Mouse (Mus musculus) heart, adult 8-10 months (tissue): Measurements from ENCODE around the gene Mif4gd. TPM values are rescaled to one million over a fixed set of nuclear protein-coding genes. Genes with fewer than 3 reads are reported as not detected.

Experiments
- DNase-seq: peaks from one replicate; pipeline ENCODE4 v3.0.0; 2022; ENCODE audit warnings: low spot score
- total RNA-seq, 4 experiments: library from RNA; stranded (reverse); gene quantifications; 2 replicates each; pipeline ENCODE4 v1.2.4; 2022

The Mif4gd gene
- total RNA-seq, 4 experiments from 2014 or later = 40.8 to 52.0 (median 45.0) TPM

- no peak for DNase-seq
Measured at GRCm38 (mm10) chr11:115613138-115613945, 573 bp upstream of the Mif4gd start.

GRCm38 (mm10) chr11:115612059-115612409, 735 bp downstream of the Mif4gd start:
- peak; percentile 77 for DNase-seq

- DNase-seq = no peak
Measured at GRCm38 (mm10) chr11:115611173-115611572, 1.6 kb downstream of the Mif4gd start.

GRCm38 (mm10) chr11:115609576-115609975, 3.2 kb downstream of the Mif4gd start:
- DNase-seq = no peak

GRCm38 (mm10) chr11:115608421-115609399, 4.1 kb downstream of the Mif4gd start:
- DNase-seq = no peak

- DNase-seq = no peak
Measured at GRCm38 (mm10) chr11:115606733-115607132, 6.0 kb downstream of the Mif4gd start.

- DNase-seq = no peak
Measured at GRCm38 (mm10) chr11:115604304-115604696, 8.5 kb downstream of the Mif4gd start.

- DNase-seq = peak; percentile 88
Measured at GRCm38 (mm10) chr11:115603476-115604303, 9.1 kb downstream of the Mif4gd start, which contains the start of the genes Mrps7 and Gga3. Mrps7 (plus strand) TSS chr11:115603925. Gga3 (minus strand) TSS chr11:115604051.

- no peak for DNase-seq
Measured at GRCm38 (mm10) chr11:115603128-115603475, 9.7 kb downstream of the Mif4gd start.

- no peak for DNase-seq
Measured at GRCm38 (mm10) chr11:115601174-115601573, 11.6 kb downstream of the Mif4gd start.

- no peak for DNase-seq
Measured at GRCm38 (mm10) chr11:115600743-115601142, 12.0 kb downstream of the Mif4gd start.

GRCm38 (mm10) chr11:115599722-115600121, 13.0 kb downstream of the Mif4gd start:
- DNase-seq = no peak

- DNase-seq = no peak
Measured at GRCm38 (mm10) chr11:115598309-115598708, 14.5 kb downstream of the Mif4gd start.

GRCm38 (mm10) chr11:115595209-115595608, 17.6 kb downstream of the Mif4gd start:
- DNase-seq = no peak

- no peak for DNase-seq
Measured at GRCm38 (mm10) chr11:115590526-115591075, 22.2 kb downstream of the Mif4gd start.

GRCm38 (mm10) chr11:115587984-115588383, 24.8 kb downstream of the Mif4gd start:
- DNase-seq = no peak

- no peak for DNase-seq
Measured at GRCm38 (mm10) chr11:115586403-115586802, 26.4 kb downstream of the Mif4gd start.

- no peak for DNase-seq
Measured at GRCm38 (mm10) chr11:115585573-115586100, 27.1 kb downstream of the Mif4gd start.

GRCm38 (mm10) chr11:115584376-115585073, 28.2 kb downstream of the Mif4gd start:
- no peak for DNase-seq

- no peak for DNase-seq
Measured at GRCm38 (mm10) chr11:115582913-115583606, 29.7 kb downstream of the Mif4gd start.
